Mouse (Mus musculus) liver, postnatal 0 days (tissue): Measurements from ENCODE around the gene Slc18a3.

ENCODE experiments used
- CTCF ChIP-seq: sonication (generic); IDR thresholded peaks from 2 replicates; pipeline ENCODE4 v1.5.1; 2016; ENCODE audit warnings: antibody characterized with exemption, low read depth
- EP300 ChIP-seq: IDR thresholded peaks from 2 replicates; pipeline ENCODE4 v1.6.1; 2016; ENCODE audit warnings: antibody characterized with exemption, low read depth, mild to moderate bottlenecking

DNA sequence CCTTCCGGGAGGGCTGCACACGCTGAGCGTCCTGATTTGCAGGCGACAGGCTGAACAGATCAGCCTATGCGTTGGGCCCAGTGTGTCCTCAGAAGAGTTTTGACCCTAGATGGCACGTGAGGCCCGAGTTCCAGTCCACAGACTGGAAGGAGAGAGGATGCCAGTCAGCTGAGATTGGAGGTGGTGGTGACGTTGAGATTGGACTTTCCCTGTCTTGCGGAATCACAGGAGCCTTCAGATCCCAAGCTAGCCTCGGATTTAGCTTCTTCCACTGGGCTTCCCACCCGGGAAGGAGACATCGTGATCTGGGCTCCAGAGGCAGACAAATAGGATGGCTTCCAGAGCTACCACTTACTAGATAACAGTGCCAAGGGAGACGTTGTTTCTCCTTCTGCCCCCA lies 1.2 kb upstream of the Slc18a3 start, which contains the start of gene Chat:
- TF ChIP-seq CTCF (no peak), EP300 (no peak)
